Mouse (Mus musculus): ENCODE data around the gene Tekt3.

Gene Tekt3

GRCm38 (mm10) chr11:63061446-63061845, at the start of gene Tekt3:
Gene Tekt3 (plus strand): TSS chr11:63061654.
- DNase-seq: peak; percentile 14

DNA sequence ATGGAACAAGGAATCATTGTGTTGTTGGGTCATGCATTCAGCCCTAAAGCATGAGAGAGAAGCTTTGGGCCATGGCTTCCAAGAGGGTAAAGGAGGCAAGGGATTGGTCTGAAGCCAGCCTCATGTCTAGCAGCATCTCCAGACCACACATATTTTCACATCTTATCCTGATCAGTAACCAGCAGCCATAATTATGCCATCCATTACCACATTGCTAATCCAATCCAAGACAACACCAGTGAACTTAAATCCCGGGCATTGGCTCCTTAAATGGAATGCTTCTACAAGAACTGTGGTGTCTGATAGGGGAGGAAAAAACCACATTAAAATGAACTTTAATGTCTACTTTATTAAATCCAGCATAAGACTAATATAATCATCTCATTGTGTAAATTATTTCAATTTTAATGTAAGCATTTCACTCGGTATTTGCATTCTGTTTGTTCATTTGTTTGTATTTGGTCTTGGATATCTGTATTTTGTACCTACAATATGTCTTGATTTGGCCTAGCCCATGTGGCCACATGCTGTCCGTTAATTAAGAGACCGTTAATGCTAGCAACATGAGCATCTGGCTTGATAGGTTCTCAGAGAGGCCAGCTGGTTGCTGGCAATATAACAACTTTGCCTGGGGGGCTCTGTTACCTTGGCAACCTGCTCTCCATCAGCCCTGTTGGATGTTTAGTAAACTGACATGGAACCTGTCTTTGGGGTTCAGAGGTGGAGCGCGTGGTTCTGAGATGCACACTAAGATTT, 43.9 kb upstream of the Tekt3 start:
- DNase-seq: no peak

DNA sequence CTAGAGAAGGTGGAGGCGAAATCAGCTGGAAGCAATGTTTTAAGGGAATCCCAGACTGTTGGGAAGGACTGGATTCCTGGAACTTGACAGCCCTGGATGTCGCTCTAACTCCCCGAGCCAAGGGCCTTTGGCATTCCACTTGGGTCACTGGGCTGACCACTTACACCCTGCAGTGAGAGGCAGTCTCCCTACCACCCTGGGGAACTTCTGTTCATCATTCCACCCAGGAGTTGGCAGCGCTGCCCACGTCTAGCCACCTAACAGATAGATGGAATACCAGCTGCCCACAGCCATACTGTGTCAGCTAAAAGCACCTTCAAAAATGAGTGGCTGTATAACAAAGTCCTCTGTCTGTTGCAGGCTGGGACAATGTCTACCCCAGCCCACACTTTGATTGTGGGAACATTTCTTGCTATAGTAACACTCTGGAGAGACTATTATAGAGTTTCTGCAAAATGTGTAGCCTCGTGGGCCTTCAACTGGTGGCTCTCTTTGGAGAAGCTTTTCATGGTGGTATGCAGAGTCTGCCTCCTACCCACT, 43.3 kb upstream of the Tekt3 start:
- peak; percentile 62 for DNase-seq

GRCm38 (mm10) chr11:63020633-63021032, 40.8 kb upstream of the Tekt3 start:
- DNase-seq: peak; percentile 92

GRCm38 (mm10) chr11:63021141-63021806, 40.2 kb upstream of the Tekt3 start:
- DNase-seq: no peak

GRCm38 (mm10) chr11:63023461-63023860, 38.0 kb upstream of the Tekt3 start:
- peak; percentile 79 for DNase-seq

DNA sequence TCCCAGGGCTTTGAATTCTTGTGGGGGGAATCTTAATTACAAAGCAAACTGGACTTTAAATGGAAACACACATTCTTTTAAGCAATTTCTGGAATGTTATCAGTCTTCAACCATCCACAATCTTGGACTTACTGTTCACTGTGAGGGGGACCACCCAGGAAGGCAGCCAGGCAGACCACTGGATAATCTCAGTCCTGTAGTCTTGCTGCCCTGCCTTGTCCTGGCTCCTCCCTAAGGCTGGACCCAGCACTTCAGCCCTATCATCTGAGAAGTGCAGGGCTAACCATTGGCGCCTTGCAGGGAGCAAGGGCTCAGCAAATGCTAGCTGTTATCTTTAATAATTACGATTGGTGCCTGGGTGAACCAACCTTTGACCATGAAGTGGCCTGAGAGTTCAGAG, 37.3 kb upstream of the Tekt3 start:
- DNase-seq: peak; percentile 66

- DNase-seq: peak; percentile 76
Measured at GRCm38 (mm10) chr11:63025476-63025875, 36.0 kb upstream of the Tekt3 start.

DNA sequence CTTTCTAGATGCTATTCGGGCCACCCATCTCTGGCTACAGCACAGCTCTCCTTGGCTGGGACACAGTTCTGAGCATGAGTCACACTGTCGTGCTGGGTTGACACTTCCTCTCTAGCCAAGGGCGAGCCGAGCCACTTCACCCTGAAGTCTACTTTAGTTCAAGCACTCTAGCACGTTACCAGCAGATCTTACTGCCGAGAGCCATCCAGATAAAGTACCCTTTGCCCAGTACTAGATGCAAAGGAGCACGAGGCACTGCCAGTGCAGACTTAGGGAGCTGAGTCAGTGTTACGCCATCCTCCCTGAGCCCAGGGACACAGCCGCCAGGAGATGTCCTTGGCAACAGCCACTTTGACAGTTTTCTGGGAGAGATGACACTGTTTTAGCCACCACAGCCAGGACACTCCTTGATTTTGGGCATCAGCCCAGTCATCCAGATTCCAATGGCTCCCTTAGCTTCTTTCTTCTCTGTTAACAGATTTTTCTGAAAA, 34.8 kb upstream of the Tekt3 start:
- DNase-seq: peak; percentile 84

- no peak for DNase-seq
Measured at GRCm38 (mm10) chr11:63028131-63028530, 33.3 kb upstream of the Tekt3 start.

DNA sequence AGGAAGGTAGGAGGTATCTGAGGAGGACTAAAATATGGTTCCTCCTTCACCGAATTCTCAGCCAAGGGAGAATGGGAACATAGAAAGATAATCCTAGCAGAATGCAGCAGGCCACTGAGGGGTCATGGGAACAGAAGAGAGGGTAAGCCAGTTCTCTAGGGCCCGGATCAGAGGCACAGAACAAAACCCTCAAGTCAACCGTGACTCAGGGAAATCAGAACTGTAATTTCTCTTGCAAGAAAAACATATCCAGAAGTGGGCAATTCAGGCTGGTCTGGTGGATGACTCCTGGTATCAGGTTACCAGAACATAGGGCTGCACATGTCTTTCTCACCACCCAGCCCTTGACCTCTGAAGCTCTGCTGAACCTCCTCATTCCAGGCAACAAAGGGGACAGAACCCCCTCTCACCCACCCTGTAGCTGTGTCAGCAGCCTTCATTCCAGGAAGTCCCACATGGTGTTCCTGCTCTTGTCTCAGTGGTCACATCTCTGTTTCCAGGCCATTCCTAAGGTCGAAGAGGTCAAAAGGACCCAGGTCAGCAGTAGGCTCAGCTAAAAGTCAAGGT, 32.2 kb upstream of the Tekt3 start:
- no peak for DNase-seq

DNA sequence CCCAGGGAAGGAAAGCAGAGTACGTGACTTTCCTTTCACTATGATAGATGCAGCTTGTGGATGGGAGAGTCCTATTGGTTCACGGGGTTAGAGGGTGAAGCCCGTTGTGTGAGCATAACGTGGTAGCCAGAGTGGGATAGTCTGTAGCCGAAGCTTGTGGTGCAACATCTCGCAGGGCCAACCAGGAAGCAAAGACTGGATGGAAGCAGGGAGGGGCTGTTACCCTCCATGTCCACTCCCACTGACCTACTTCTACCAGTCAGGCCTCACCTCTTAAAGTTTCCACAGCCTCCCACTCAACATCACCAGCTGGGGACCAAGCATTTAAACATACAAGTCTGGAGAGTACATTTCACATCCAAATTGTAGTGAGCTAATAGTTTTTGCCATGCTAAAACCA, 31.7 kb upstream of the Tekt3 start:
- peak; percentile 76 for DNase-seq

- DNase-seq: no peak
Measured at GRCm38 (mm10) chr11:63035420-63036211, 25.8 kb upstream of the Tekt3 start.

DNA sequence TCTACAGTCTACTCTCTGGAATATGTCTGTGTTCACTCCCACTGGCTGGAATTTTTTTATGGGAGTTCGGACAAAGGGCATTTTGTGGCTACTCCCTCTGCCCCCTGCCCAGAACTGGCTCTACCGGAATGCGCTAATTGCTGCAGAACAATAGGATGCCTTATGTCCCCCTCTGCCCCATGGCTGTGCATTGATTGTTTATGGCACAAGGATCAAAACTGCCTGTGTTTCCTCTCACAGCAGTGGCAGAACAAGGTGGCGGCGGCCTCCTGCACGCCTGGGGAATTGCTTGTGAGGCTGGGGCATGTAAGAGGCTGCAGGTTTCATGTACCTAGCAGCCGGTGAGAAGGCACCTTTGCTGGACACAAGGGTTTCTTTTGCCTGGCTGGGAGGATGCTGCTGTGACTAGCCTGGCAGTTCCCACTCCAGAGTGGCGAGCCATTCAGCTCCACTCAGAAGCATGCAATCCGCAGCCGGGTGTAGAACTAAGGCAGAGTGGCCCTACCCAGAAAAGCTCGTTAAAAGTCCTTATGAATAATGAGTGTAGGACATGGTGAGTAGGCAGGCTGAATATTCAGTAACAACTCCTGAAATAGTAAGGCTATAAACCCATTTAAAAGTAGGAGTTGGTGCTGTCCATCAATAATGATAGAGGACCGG, 21.3 kb upstream of the Tekt3 start:
- DNase-seq: no peak

- DNase-seq: no peak
Measured at GRCm38 (mm10) chr11:63045771-63046170, 15.7 kb upstream of the Tekt3 start.

GRCm38 (mm10) chr11:63046380-63046779, 15.1 kb upstream of the Tekt3 start:
- no peak for DNase-seq

DNA sequence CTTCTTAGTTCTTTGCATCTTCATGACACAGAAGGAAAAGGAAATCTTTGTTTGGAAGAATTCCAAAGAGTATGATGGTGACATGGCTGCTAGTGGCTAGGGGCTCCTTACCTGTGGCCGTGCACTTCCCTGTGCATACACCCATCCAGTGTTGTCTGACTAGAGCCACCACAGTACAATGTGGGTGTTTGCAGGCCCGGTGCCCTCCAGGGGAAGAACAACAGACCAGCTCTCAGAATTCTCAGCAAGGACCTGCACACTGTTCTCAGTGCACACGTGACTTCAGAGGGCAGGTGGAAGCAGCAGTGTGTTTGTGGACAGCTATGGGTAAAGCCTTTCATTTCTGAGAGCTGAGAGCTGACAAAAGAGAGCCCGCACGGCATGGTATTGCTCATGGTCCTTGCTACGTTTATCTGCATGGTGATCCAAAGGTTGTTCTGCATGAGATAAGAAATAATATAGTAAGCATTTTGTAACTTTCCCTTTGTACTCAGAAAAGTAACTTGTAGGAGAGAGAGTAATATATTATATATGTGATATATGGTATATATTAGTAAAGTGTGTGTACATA, 11.0 kb upstream of the Tekt3 start:
- no peak for DNase-seq

DNA sequence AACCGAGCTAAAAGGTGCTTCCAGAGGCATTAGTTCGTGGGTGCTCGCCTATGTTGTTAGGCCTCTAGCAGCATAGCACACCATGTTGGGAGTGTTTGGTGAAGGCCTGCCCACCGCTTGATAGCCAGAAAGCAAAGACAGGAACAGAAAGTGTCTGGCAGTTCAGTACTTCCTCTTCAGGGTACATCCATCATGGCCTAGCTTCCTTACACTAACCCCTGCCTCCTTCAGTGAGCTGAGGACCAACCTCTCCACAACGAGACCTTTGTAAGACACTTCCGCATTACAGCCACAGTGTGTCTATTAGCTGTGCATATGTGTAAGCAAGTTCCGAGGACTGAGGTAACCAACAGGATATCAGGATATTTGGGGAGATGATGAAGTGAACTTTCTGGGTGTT, 10.4 kb upstream of the Tekt3 start:
- DNase-seq: no peak

DNA sequence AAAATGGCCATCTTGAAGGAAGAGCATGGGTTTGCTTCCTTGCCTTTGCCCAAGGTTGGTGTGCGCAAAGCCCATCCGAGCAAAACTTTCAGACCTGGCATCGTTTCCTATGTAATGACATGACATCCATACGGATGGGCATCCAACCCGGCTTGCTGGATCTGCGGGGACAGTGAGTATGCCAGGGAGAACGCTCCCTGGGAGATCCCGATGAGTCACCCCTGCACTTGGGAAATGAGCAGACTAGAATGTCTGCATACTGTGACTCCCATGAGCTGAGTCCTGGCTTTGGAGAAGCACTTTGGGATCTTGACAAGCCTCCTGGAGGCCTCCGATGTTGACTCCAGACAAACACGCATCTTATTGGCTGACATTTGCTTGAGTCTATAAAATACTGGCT, 9.5 kb upstream of the Tekt3 start:
- DNase-seq: no peak

GRCm38 (mm10) chr11:63055596-63055995, 5.9 kb upstream of the Tekt3 start:
- DNase-seq: no peak

DNA sequence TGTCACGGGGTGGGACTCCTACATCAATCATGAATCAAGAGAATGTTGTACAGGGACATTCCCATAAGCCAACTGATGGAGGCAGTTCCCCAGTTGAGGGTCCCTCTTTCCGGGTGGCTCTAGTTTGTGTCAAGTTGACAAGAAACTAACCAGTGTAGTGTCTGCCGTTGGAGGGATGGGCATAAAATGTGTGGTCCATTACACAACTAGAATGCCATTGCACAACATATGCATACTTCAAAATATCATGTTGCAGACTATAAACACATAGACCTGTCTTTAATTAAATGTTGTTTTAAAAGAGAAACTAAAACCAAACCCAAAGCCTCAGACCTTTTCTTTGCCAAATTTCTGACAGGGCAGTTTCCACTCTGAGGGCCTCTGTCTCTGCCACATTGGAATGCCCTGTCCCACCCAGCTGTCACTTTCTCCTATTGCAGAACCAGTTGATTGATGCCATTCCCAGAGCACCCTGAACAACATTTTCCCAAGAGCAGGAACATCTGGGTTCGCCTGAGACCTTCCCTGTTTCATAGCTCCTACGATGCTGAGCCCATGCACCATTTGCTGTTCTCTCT, 3.0 kb upstream of the Tekt3 start:
- peak; percentile 23 for DNase-seq

DNA sequence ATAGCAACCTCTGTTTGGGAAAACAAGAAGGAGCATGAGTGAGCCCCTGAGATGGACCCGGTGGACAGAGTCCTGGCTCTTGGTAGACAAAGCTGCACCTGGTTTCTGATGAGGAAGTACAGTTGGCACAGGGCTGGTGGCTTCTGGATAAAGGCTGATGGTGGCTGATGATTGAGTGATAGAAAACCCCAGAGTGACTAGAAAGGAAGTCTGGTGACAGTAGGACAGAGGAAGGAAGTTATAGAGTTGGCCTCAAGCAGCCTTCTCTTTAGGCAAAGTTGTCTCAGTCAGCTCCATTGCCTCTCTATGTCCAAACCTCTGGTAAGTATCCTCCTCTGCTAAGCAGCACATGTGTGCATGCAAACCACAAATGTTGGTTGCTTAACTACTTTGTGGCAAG, 1.5 kb upstream of the Tekt3 start:
- no peak for DNase-seq

Data from lung, postnatal 10 days (tissue).